Mouse (Mus musculus): ENCODE measurements around the gene Acadm. TPM values are rescaled to one million over a fixed set of nuclear protein-coding genes. Genes with fewer than 3 reads are reported as not detected.

Gene Acadm
- polyA plus RNA-seq, 1 experiment from 2014 or later, result 84.6 TPM

DNA sequence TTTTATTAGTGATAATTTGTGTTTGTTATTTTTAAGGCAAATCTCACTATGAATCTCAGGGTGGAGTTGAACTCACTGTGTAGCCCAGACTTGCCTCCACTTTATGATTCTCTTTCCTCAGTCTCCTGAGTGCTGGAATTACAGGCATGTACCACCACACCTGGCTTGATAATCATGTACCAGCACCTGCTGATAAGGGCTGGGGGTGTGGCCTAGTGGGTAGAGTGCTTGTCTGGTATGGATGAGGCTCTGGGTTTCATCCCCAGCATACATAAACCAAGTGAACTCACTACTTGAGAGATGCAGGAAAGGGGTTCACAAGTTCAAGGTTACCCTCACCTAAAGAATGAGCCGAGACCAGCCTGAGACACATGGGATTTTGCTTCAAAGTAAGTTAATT, 42.5 kb downstream of the Acadm start:
- 70% methylated on average over 1 of the region's 1 CpGs for WGBS
- peaks cover 33% of the 10 kb centered on the region for H3K36me3 ChIP-seq (ENCODE audit: control insufficient read depth, insufficient read depth, low read length)
- ATAC-seq (replicated peaks; ENCODE audit: low FRiP score, low TSS enrichment, low read depth) (no peak), DNase-seq (ENCODE audit: low spot score) (no peak)
- no peak overlapping the region for H3K27ac ChIP-seq (ENCODE audit: low read depth)
- H3K9ac ChIP-seq (ENCODE audit: low read length), result no peak overlapping the region
- no peaks in the 10 kb centered on the region for H3K27me3 ChIP-seq (replicated peaks; ENCODE audit: control insufficient read depth, insufficient read depth, low read length)
- H3K9me3 ChIP-seq (ENCODE audit: control insufficient read depth, low read length), result no peaks in the 10 kb centered on the region
- no peak overlapping the region for H3K4me3 ChIP-seq (ENCODE audit: low read depth, low read length)
- H3K4me2 ChIP-seq (ENCODE audit: low read length), result no peak overlapping the region
- no peaks in the 10 kb centered on the region for H3K4me1 ChIP-seq (replicated peaks; ENCODE audit: control insufficient read depth, insufficient read depth, low read length)

DNA sequence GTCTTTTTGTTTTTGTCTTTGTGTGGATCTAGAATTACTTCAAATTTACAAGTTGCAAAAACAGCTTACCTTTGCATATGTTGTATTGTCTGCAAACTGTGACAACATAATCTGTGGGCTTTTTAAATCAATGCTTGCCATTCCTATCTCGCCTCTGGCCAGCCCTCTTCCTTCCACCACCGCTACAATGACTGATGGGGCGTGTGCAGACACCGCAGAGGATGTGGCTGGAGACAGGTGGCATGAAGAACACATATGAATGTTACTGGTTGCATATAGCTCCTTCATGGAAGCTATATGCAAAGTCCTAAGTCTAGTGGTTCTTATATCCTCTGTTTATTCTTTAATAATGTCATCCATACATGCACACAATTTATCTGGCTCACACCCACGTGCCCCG, 47.2 kb downstream of the Acadm start:
- no peak overlapping the region for H3K4me3 ChIP-seq (ENCODE audit: low read depth, low read length)
- no peaks in the 10 kb centered on the region for H3K9me3 ChIP-seq (ENCODE audit: control insufficient read depth, low read length)
- H3K36me3 ChIP-seq (ENCODE audit: control insufficient read depth, insufficient read depth, low read length), result no peaks in the 10 kb centered on the region
- 63% methylated on average over 6 of the region's 6 CpGs for WGBS
- no peak overlapping the region for H3K27ac ChIP-seq (ENCODE audit: low read depth)
- no peak overlapping the region for H3K9ac ChIP-seq (ENCODE audit: low read length)
- DNase-seq (ENCODE audit: low spot score) (no peak), ATAC-seq (replicated peaks; ENCODE audit: low FRiP score, low TSS enrichment, low read depth) (no peak)
- H3K27me3 ChIP-seq (replicated peaks; ENCODE audit: control insufficient read depth, insufficient read depth, low read length), result no peaks in the 10 kb centered on the region
- no peak overlapping the region for H3K4me2 ChIP-seq (ENCODE audit: low read length)
- no peaks in the 10 kb centered on the region for H3K4me1 ChIP-seq (replicated peaks; ENCODE audit: control insufficient read depth, insufficient read depth, low read length)

DNA sequence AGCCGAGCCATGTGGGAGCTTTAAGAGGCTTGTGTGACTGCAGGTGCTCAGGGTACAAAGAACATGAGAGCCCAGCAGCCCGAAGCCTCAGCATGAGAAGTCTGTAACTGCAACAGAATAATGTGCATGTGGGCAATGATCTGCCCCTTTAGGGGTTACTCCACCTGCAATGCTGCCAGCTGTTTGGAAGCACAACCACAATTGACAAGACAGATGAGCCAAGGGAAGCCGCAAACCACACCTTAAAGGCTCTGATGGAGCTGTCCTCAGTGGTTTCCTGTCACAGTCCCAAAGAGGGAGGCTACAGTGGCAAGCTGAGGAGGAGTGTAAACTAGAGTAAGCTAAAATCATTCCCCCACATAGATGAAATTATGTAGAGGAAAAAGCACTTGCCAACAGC, 49.0 kb downstream of the Acadm start:
- Histone ChIP-seq H3K9me3 (ENCODE audit: control insufficient read depth, low read length) (no peaks in the 10 kb centered on the region), H3K4me2 (ENCODE audit: low read length) (no peak overlapping the region), H3K27ac (ENCODE audit: low read depth) (no peak overlapping the region), H3K4me3 (ENCODE audit: low read depth, low read length) (no peak overlapping the region), H3K9ac (ENCODE audit: low read length) (no peak overlapping the region), H3K4me1 (replicated peaks; ENCODE audit: control insufficient read depth, insufficient read depth, low read length) (no peaks in the 10 kb centered on the region), H3K36me3 (ENCODE audit: control insufficient read depth, insufficient read depth, low read length) (no peaks in the 10 kb centered on the region), H3K27me3 (replicated peaks; ENCODE audit: control insufficient read depth, insufficient read depth, low read length) (no peaks in the 10 kb centered on the region)
- DNase-seq (ENCODE audit: low spot score) (peak; percentile 34), ATAC-seq (replicated peaks; ENCODE audit: low FRiP score, low TSS enrichment, low read depth) (no peak)
- WGBS, result 80% methylated on average over 3 of the region's 3 CpGs

DNA sequence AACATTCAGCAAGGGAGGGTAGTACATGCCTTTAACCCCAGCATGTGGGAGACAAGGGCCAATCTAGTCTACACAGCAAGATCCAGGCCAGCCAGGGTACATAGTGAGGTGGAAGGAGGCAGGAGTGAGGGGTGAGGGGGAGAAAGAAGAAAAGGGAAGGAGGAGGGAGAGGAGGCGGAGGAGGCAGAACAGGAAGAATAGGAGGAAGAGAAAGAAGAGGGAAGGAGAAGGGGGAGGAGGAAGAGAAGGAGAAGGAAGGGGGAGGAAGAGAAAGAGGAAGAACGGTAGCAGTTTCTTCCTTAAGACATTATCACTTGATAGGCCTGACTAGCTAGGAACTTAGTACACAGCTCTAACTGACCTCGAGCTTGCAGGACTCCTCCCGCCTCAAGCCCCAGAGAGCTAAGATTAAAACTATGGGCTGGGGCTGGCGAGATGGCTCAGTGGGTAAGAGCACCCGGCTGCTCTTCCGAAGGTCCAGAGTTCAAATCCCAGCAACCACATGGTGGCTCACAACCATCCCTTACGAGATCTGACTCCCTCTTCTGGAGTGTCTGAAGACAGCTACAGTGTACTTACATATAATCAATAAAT, 55.1 kb downstream of the Acadm start:
- H3K27ac ChIP-seq (ENCODE audit: low read depth), result no peak overlapping the region
- H3K27me3 ChIP-seq (replicated peaks; ENCODE audit: control insufficient read depth, insufficient read depth, low read length), result no peaks in the 10 kb centered on the region
- ATAC-seq (replicated peaks; ENCODE audit: low FRiP score, low TSS enrichment, low read depth), result no peak
- no peaks in the 10 kb centered on the region; the same call in 1 of the 2 replicates for H3K4me1 ChIP-seq (replicated peaks; ENCODE audit: control insufficient read depth, insufficient read depth, low read length)
- H3K9ac ChIP-seq (ENCODE audit: low read length), result no peak overlapping the region
- H3K9me3 ChIP-seq (ENCODE audit: control insufficient read depth, low read length), result no peaks in the 10 kb centered on the region
- H3K4me2 ChIP-seq (ENCODE audit: low read length), result no peak overlapping the region
- WGBS, result 75% methylated on average over 7 of the region's 8 CpGs
- no peak overlapping the region for H3K4me3 ChIP-seq (ENCODE audit: low read depth, low read length)
- no peaks in the 10 kb centered on the region for H3K36me3 ChIP-seq (ENCODE audit: control insufficient read depth, insufficient read depth, low read length)
- DNase-seq (ENCODE audit: low spot score), result no peak

DNA sequence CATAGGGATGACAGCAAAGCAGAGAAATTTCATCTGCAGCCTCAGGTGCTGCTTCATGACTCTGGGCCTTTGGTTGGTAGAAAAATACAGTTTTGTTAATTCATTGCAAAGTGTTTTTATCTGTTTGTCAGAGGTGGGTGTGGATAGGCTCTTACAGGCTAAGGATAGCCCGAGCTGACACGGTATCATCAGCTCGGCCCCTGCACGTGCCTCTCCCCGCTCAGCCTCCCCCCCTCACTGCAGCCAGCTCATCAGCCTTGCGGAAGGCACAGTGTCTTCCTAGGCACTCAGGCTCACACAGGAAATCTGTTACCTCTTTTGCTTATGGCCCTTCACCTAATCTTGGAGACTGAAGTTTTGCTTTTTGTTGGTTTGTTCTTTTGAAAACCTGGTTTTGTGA, 56.3 kb downstream of the Acadm start:
- Histone ChIP-seq H3K4me3 (ENCODE audit: low read depth, low read length) (no peak overlapping the region), H3K36me3 (ENCODE audit: control insufficient read depth, insufficient read depth, low read length) (no peaks in the 10 kb centered on the region), H3K9ac (ENCODE audit: low read length) (no peak overlapping the region), H3K27ac (ENCODE audit: low read depth) (no peak overlapping the region), H3K4me1 (replicated peaks; ENCODE audit: control insufficient read depth, insufficient read depth, low read length) (no peaks in the 10 kb centered on the region; the same call in 1 of the 2 replicates), H3K9me3 (ENCODE audit: control insufficient read depth, low read length) (no peaks in the 10 kb centered on the region), H3K4me2 (ENCODE audit: low read length) (no peak overlapping the region), H3K27me3 (replicated peaks; ENCODE audit: control insufficient read depth, insufficient read depth, low read length) (no peaks in the 10 kb centered on the region)
- ATAC-seq (replicated peaks; ENCODE audit: low FRiP score, low TSS enrichment, low read depth) (no peak), DNase-seq (ENCODE audit: low spot score) (no peak)
- WGBS, result 30% methylated on average over 6 of the region's 6 CpGs

DNA sequence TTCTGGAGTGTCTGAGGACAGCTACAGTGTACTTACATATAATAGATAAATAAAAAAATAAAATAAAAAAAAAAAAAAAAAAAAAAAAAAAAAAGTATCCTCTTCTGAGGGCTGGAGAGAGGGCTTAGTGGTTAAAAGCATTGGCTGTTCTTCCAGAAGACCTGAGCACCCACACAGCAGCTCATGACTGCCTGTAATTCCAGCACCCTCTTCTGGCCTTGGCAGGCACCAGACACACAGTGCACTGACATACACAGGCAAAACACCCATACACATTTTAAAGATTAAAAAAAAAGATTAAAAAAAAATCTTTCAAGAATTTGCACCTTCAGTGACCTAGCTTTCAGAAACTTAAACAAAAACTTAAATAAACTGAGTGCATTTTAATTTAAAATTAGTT, 58.1 kb downstream of the Acadm start:
- no peaks in the 10 kb centered on the region for H3K9me3 ChIP-seq (ENCODE audit: control insufficient read depth, low read length)
- H3K4me3 ChIP-seq (ENCODE audit: low read depth, low read length), result no peak overlapping the region
- H3K9ac ChIP-seq (ENCODE audit: low read length), result no peak overlapping the region
- H3K36me3 ChIP-seq (ENCODE audit: control insufficient read depth, insufficient read depth, low read length), result no peaks in the 10 kb centered on the region
- no peak overlapping the region for H3K4me2 ChIP-seq (ENCODE audit: low read length)
- no peak overlapping the region for H3K27ac ChIP-seq (ENCODE audit: low read depth)
- 0 out of 2 replicates have a peak, but pooled peaks have one; percentile 66 for ATAC-seq (replicated peaks; ENCODE audit: low FRiP score, low TSS enrichment, low read depth)
- DNase-seq (ENCODE audit: low spot score), result no peak
- no peaks in the 10 kb centered on the region; the same call in 1 of the 2 replicates for H3K4me1 ChIP-seq (replicated peaks; ENCODE audit: control insufficient read depth, insufficient read depth, low read length)
- H3K27me3 ChIP-seq (replicated peaks; ENCODE audit: control insufficient read depth, insufficient read depth, low read length), result no peaks in the 10 kb centered on the region

Other genes starting within 250 kb of the Acadm start
- 45.5 and 59.1 TPM in 2 replicates for gene St6galnac3, start 219.5 kb downstream of the Acadm start, polyA plus RNA-seq (2014; fragmentation: Nextera tagmentation; extraction: Ambion mirVana)
- gene Asb17, start 100.4 kb downstream of the Acadm start, polyA plus RNA-seq (2014; fragmentation: Nextera tagmentation; extraction: Ambion mirVana), result not detected in 2 replicates
- 0.05 and 0.13 TPM in 2 replicates for gene Msh4, start 38.5 kb downstream of the Acadm start, polyA plus RNA-seq (2014; fragmentation: Nextera tagmentation; extraction: Ambion mirVana)
- gene Rabggtb, start 31.6 kb downstream of the Acadm start, polyA plus RNA-seq (2014; fragmentation: Nextera tagmentation; extraction: Ambion mirVana), result 61.8 and 64.1 TPM in 2 replicates
- gene Slc44a5, start 28.8 kb upstream of the Acadm start, polyA plus RNA-seq (2014; fragmentation: Nextera tagmentation; extraction: Ambion mirVana), result 1.5 TPM in 2 replicates

Measured in intestine, embryonic 14.5 days (tissue).